Mouse (Mus musculus) megakaryocyte, embryonic 14.5 days (primary cell): ENCODE measurements at regions not wholly inside any gene's neighbourhood (a gene's known extent, or its start where the extent isn't known, plus 50 kb on each side); places are given as distances from the start of the nearest gene placed in this dataset.

ENCODE experiments used
- FLI1 ChIP-seq: IDR thresholded peaks from 2 replicates; pipeline ENCODE4 v1.6.1; 2012; ENCODE audit warnings: low read length, inconsistent platforms, mixed read lengths
- GATA1 ChIP-seq: IDR thresholded peaks from 3 replicates; pipeline ENCODE4 v1.6.1; 2012; ENCODE audit warnings: mixed read lengths, low read length, inconsistent platforms, borderline replicate concordance

GRCm38 (mm10) chr7:64050826-64051401, 102.7 kb upstream of the Trpm1 start:
- TF ChIP-seq FLI1 (no peak), GATA1 (no peak)
